Mouse (Mus musculus) intestine, embryonic 15.5 days (tissue): Measurements from ENCODE around the gene AI854703. TPM values are rescaled to one million over a fixed set of nuclear protein-coding genes. Genes with fewer than 3 reads are reported as not detected.
A peak's percentile ranks its signal among the peaks of the same experiment; 100 is the strongest.

Experiments
- ATAC-seq: fragments of 200-750 bp; cut with Nextera tagmentation; 2 replicates; pipeline ENCODE4 v1.8.0; 2017; ENCODE audit warnings: moderate TSS enrichment, moderate library complexity
- H3K27ac ChIP-seq: fragments of 300-500 bp; sonication (generic); 2 replicates; pipeline ENCODE4 v1.5.1; 2015; ENCODE audit warnings: mild to moderate bottlenecking, inconsistent platforms
- H3K27me3 ChIP-seq: fragments of 300-500 bp; sonication (generic); replicated peaks from 2 replicates; pipeline ENCODE4 v1.6.1; 2015; ENCODE audit warnings: inconsistent platforms
- H3K36me3 ChIP-seq: fragments of 300-500 bp; sonication (generic); 2 replicates; pipeline ENCODE4 v1.6.1; 2015; ENCODE audit warnings: inconsistent platforms
- H3K4me1 ChIP-seq: fragments of 300-500 bp; sonication (generic); replicated peaks from 2 replicates; pipeline ENCODE4 v1.6.1; 2015; ENCODE audit warnings: inconsistent platforms
- H3K4me2 ChIP-seq: fragments of 300-500 bp; sonication (generic); replicated peaks from 2 replicates; pipeline ENCODE4 v1.6.1; 2015; ENCODE audit warnings: mild to moderate bottlenecking, inconsistent platforms
- H3K4me3 ChIP-seq: fragments of 300-500 bp; sonication (generic); replicated peaks from 2 replicates; pipeline ENCODE4 v1.5.1; 2015; ENCODE audit warnings: inconsistent platforms
- H3K9ac ChIP-seq: fragments of 300-500 bp; sonication (generic); 2 replicates; pipeline ENCODE4 v1.6.1; 2015; ENCODE audit warnings: inconsistent platforms
- H3K9me3 ChIP-seq: fragments of 300-500 bp; sonication (generic); 2 replicates; pipeline ENCODE4 v1.6.1; 2016; ENCODE audit warnings: inconsistent platforms
- WGBS: fragments of 180-500 bp; shearing (Covaris S2); methylation state at CpG from one replicate; pipeline ENCODE4 v1.1.7; 2015; 5-methylcytosine and 5-hydroxymethylcytosine counted together
- polyA plus RNA-seq: library from polyadenylated mRNA; unstranded; fragments of >200 nt; fragmentation: Nextera tagmentation; extraction: Ambion mirVana; gene quantifications from 2 replicates; pipeline ENCODE4 v1.2.1, GENCODE M21; 2015

Gene AI854703
- polyA plus RNA-seq = 0.89 and 1.2 TPM in 2 replicates

DNA sequence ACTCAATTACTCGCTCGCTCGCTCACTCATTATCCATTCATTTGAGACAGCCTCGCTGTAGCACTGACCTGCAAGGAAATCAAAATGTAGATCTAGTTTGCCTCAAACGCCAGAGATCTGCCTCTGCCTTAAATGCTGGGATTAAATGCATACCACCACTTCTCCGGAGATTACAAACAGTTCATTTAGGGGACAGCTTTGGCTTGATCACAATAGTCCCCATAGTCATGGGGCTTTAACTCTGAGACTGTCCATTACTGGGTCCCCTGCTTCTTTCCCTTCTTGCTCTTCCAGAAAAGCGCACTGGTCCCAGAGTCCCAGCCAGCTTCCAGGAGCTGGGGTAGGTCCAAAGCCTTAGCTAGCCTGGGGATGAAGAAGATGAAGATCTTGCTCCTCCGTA is at the start of gene AI854703:
Gene AI854703 (plus strand): TSS at position 301 of the 400 bp plus-strand sequence.
- peaks cover 22% of the 10 kb centered on the region for H3K27me3 ChIP-seq
- H3K9ac ChIP-seq = peak within 1 kb of the TSS; percentile 47
- H3K27ac ChIP-seq = no peak within 1 kb of the TSS
- WGBS = 36% methylated on average over 8 of the region's 8 CpGs
- H3K4me3 ChIP-seq = peak within 1 kb of the TSS; percentile 47
- H3K4me2 ChIP-seq = peak within 1 kb of the TSS; percentile 91
- no peaks in the 10 kb centered on the region for H3K9me3 ChIP-seq
- ATAC-seq = no peak
- no peaks in the 10 kb centered on the region for H3K36me3 ChIP-seq
- peaks cover 15% of the 10 kb centered on the region; the same call in 1 of the 2 replicates for H3K4me1 ChIP-seq

DNA sequence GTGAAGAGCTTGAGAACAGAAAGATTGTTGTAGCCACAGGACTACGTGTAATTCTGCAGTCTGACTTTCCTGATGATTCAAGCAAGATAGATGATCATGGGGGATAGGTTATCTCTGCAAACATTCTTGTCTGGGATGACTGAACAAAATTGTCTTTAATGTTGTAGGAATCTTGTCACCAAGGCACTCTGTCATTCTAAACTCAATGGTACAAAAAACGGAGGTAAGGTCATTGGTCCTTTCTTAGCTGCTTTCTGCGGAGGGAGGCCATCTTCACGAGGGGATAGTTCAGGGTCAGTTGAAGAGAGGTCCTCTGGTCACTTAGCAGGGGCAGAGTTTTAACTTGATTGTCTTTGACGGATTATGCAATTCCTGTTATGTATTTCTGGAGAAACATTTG is 47.8 kb upstream of the AI854703 start:
- no peak overlapping the region for H3K4me2 ChIP-seq

DNA sequence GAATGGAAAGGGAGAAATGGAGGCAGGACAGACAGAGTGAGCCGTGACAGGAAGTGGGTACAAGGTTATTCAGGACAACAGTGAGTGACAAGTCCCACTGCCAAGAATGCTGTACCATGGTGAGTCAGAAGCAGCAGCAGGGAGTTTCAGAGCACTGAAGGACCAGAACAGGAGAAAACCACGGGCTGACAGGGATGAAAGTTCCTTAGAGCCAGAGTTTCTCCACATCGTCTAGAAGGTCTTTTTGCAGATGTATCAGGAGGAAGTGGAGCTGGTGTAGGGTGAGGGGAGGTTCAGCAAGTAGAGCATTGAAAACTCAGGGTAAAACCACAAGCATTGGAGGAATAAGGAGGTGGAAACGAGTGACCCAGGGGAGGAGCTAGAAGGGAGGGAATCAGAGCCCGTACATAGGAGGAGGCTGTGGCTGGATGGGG is 47.3 kb upstream of the AI854703 start:
- 25% methylated on average over 5 of the region's 5 CpGs for WGBS
- H3K4me1 ChIP-seq = peaks cover 6% of the 10 kb centered on the region; the same call in 1 of the 2 replicates
- H3K4me2 ChIP-seq = peak overlapping the region; percentile 22; the same call in 1 of the 2 replicates
- H3K27me3 ChIP-seq = no peaks in the 10 kb centered on the region
- H3K9ac ChIP-seq = peak overlapping the region; percentile 8; the same call in 1 of the 2 replicates
- peak overlapping the region; percentile 72 for H3K27ac ChIP-seq
- no peaks in the 10 kb centered on the region for H3K9me3 ChIP-seq
- no peaks in the 10 kb centered on the region for H3K36me3 ChIP-seq
- peak; percentile 63 for ATAC-seq
- no peak overlapping the region for H3K4me3 ChIP-seq

More for the DNA sequence above, 47.8 kb upstream of the AI854703 start:
- H3K4me3 ChIP-seq = no peak overlapping the region
- no peak overlapping the region for H3K9ac ChIP-seq
- peaks cover 6% of the 10 kb centered on the region; the same call in 1 of the 2 replicates for H3K4me1 ChIP-seq
- WGBS = 46% methylated on average over 5 of the region's 5 CpGs
- H3K9me3 ChIP-seq = no peaks in the 10 kb centered on the region
- no peaks in the 10 kb centered on the region for H3K36me3 ChIP-seq
- no peak for ATAC-seq
- H3K27ac ChIP-seq = no peak overlapping the region
- no peaks in the 10 kb centered on the region for H3K27me3 ChIP-seq

DNA sequence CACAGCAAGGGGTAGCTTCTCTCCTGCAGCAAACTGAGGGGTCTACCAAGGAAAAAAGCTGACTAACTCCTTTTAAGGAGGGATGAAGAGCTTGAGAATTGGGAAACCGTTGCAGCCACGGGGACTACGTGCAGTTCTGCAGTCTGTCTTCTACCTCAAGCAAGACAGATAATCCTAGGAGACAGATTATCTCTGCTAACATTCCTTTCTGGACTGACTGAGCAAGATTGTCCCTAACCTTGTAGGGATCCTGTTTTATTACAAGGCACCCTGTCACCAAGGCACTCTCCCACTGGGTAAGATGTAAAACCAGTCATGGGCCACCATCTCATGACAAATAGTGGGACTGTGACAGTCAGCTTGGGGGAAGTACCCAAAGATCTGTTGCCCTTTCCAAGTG is 45.3 kb upstream of the AI854703 start:
- Histone ChIP-seq H3K27ac (no peak overlapping the region), H3K9ac (no peak overlapping the region), H3K4me2 (no peak overlapping the region), H3K36me3 (no peaks in the 10 kb centered on the region), H3K9me3 (no peaks in the 10 kb centered on the region), H3K4me1 (peaks cover 6% of the 10 kb centered on the region; the same call in 1 of the 2 replicates), H3K4me3 (no peak overlapping the region), H3K27me3 (no peaks in the 10 kb centered on the region)
- WGBS = 37% methylated on average over 3 of the region's 3 CpGs
- no peak for ATAC-seq

DNA sequence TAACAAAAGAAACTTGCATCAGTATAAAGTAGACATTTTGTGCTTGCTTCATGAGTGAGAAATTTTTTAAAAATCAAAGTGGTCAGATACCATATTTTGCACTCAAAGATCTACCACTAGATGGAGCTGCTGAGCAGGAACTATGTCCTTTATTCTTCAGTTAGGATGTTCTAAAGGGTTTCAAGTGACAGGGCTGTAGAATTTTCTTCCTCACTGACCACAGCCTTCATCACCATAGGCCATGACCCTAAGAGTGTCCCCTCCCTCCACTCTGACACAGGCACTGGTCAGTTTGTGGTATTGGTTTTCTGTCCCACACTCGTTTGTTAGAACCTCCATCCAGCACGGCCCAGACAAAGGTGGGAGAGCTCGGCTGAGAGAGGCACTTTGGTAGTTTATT is 44.5 kb upstream of the AI854703 start:
- Histone ChIP-seq H3K9ac (no peak overlapping the region), H3K27ac (no peak overlapping the region), H3K9me3 (no peaks in the 10 kb centered on the region), H3K4me1 (peaks cover 6% of the 10 kb centered on the region; the same call in 1 of the 2 replicates), H3K4me2 (no peak overlapping the region), H3K4me3 (no peak overlapping the region), H3K27me3 (no peaks in the 10 kb centered on the region), H3K36me3 (no peaks in the 10 kb centered on the region)
- peak; percentile 39; the same call in 1 of the 2 replicates for ATAC-seq
- WGBS = 76% methylated on average over 3 of the region's 3 CpGs

DNA sequence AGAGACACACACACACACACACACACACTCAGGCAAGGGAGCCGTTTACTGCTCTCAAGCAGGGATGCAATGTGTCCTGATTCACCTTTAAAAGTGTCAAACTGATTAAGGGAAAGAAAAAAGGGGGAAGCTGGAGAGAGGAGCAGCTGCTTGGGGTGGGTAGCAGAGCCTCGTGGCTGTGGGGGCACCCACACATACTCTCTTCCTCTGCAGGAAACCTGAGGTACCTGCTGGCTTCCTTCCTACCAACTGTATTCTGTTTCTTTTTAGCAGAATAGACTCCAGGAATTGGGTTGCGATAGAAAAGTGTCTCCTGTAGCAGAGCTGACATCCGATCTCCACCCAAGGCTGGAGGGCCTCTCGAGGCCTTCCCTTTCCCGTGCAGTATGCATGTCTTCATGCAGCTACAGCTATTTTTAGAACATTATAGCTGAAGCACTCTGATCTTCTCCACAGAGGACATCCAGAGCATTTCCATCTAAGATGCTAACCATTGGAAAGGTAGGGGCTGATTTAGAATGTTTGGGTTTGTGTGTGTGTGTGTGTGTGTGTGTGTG is 37.3 kb upstream of the AI854703 start, which contains the start of gene Gm45021:
Gene Gm45021 (plus strand): TSS at position 417 of the 557 bp plus-strand sequence.
- Histone ChIP-seq H3K27me3 (no peaks in the 10 kb centered on the region), H3K4me2 (no peak within 1 kb of the TSS), H3K27ac (no peak within 1 kb of the TSS), H3K9me3 (no peaks in the 10 kb centered on the region), H3K36me3 (no peaks in the 10 kb centered on the region), H3K9ac (no peak within 1 kb of the TSS; the same call in 1 of the 2 replicates), H3K4me3 (no peak within 1 kb of the TSS), H3K4me1 (peaks cover 8% of the 10 kb centered on the region)
- 41% methylated on average over 6 of the region's 6 CpGs for WGBS
- no peak for ATAC-seq

DNA sequence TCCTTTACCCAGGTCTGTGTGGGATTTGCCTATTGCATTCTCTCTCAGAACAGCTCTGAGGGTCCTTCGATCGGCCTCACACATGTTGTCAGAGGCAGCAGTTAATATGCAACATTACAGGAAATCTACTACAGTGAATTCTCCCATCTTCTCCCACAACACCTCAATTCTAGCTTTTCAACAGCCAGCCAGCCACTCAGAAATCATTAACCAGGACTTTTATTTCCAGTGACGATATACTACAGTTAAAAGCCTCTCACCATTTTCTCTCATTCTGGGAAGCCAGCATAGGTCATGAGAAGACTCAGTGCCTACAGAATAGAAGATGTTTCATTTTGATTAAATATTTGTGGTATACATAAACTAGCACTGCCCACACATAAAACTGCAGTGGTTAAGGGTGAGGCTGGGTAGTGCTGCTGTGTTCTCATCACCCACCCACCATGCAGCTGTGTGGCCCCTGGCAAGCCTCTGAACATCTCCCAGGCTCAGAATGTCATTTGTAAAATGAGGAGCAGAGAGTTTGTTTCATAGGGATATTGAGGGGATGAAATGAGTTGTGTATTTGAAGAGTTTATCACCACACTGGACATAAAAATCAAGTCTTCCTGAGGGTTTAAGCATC is 35.2 kb upstream of the AI854703 start:
- ATAC-seq = no peak
- H3K27ac ChIP-seq = no peak overlapping the region

DNA sequence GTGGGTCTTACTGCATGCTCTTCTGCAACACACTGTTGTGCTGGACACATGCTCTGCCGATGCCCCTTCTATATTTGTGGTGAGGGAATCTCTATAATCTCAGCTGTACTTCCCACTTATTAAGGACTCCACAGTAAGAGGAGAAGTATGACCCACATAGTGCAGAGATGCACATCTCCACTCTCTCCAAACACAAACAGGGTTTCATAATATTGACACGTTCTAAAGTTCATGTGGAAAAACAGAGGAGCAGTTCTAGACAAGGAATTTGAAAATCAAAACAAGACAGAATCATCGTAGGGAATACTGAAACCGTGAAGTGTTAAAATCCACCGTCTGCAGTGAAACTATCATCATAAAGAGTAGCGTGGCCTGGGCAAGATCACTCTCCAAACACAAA is 34.7 kb upstream of the AI854703 start:
- peaks cover 12% of the 10 kb centered on the region for H3K4me1 ChIP-seq
- H3K36me3 ChIP-seq = peaks cover 17% of the 10 kb centered on the region
- no peaks in the 10 kb centered on the region for H3K27me3 ChIP-seq
- H3K4me2 ChIP-seq = no peak overlapping the region
- no peak overlapping the region for H3K9ac ChIP-seq
- peaks cover 8% of the 10 kb centered on the region for H3K9me3 ChIP-seq
- no peak overlapping the region for H3K27ac ChIP-seq
- WGBS = 81% methylated on average over 6 of the region's 6 CpGs
- no peak for ATAC-seq
- H3K4me3 ChIP-seq = no peak overlapping the region

More for the DNA sequence above, 35.2 kb upstream of the AI854703 start:
- H3K9me3 ChIP-seq = peaks cover 4% of the 10 kb centered on the region; the same call in 1 of the 2 replicates
- H3K9ac ChIP-seq = no peak overlapping the region
- no peak overlapping the region for H3K4me3 ChIP-seq
- 79% methylated on average over 3 of the region's 3 CpGs for WGBS
- H3K36me3 ChIP-seq = peaks cover 12% of the 10 kb centered on the region
- no peaks in the 10 kb centered on the region for H3K27me3 ChIP-seq
- peaks cover 12% of the 10 kb centered on the region for H3K4me1 ChIP-seq
- H3K4me2 ChIP-seq = no peak overlapping the region

DNA sequence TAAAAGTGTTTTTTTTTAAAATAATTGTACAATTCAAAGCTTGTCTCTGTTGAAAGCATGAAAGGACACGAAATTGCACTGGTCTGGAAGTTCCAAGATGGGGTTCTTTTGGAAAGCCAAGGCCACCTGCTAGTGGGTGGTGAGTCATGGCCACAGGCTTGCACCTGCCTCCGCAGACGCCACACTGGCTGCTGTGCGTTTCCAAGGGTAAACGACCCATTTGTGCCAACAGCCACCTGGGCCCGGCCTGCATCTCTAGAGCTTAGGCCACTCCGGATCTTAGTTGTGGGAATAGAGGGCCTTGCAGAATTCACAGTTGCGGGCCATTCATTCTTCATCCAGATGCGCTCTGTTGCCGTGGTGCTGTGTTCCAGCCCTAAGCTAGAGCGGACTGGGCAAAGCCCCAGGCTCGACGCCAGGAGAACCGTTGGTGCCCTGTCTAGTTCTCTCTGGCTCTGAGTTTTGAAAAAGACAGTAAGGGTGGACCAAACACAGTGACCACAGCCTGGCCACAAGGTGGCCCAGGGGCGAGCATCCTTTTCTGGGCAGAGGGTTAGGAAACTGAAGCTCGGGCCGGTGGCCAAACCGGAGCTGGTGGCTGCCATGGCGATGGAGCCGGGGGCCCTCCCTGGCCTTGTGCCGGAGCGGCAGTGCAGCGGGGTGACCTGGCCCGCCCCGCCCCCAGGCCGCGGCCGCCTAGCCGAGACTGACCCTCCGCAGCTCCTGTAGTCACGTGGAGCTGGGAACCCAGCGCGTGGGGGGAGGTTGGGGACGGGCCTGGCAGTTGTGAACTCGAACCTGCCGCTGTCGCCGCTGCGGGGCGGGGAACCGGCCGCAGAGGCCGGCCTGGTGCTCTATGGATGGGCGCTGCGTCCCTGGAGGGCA is 33.2 kb upstream of the AI854703 start, which contains the start of the genes Repin1 and Gm44965:
Gene Repin1 (plus strand): TSS at position 726 of the 885 bp plus-strand sequence.
Gene Gm44965 (plus strand): TSS at position 784 of the 885 bp plus-strand sequence.
- 6% methylated on average over 45 of the region's 45 CpGs for WGBS
- Histone ChIP-seq H3K36me3 (peaks cover 32% of the 10 kb centered on the region), H3K27me3 (no peaks in the 10 kb centered on the region), H3K4me1 (peaks cover 12% of the 10 kb centered on the region), H3K4me2 (peak within 1 kb of the TSS; percentile 89), H3K4me3 (peak within 1 kb of the TSS; percentile 91), H3K9me3 (peaks cover 16% of the 10 kb centered on the region), H3K27ac (peak within 1 kb of the TSS; percentile 86), H3K9ac (peak within 1 kb of the TSS; percentile 88)
- peak; percentile 94 for ATAC-seq

DNA sequence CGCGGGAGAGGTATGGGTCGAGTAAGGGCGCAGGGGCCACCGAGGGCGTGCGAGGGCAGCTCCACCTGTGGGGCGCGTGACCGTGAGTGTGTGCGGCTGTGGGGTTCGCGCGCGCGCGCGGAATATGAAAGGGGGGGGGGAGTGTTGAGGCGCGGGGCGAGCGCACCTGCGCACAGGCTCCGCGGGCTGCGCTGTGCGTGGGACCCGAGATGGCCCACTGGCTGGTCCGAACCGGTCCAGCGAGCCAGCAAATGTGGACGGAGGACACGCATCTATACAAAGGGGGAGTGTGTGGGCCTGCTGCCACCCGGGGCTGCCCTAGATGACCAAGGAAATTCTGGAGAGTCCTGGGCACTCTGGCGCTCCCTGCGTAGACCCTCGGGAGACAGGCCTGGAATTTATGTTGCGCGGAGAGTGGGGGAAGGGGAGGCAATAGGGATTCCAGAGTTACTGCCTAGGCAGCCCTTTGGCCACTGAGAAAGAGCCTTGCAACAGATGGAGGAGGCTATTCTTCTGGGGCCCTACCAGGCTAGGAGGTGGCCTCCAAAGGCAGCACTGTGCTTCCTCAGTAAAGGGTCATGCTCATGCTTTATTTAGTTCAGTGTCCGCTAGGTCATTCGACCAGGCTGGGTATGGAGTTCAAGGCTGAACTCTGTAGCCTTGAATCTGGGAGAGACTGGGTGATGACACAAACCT is 32.4 kb upstream of the AI854703 start:
- Histone ChIP-seq H3K9me3 (peaks cover 16% of the 10 kb centered on the region), H3K27me3 (no peaks in the 10 kb centered on the region), H3K4me2 (peak overlapping the region; percentile 89), H3K4me3 (peak overlapping the region; percentile 91), H3K9ac (peak overlapping the region; percentile 88), H3K27ac (peak overlapping the region; percentile 86), H3K4me1 (peaks cover 10% of the 10 kb centered on the region), H3K36me3 (peaks cover 39% of the 10 kb centered on the region)
- peak; percentile 69 for ATAC-seq
- 2% methylated on average over 37 of the region's 41 CpGs for WGBS

DNA sequence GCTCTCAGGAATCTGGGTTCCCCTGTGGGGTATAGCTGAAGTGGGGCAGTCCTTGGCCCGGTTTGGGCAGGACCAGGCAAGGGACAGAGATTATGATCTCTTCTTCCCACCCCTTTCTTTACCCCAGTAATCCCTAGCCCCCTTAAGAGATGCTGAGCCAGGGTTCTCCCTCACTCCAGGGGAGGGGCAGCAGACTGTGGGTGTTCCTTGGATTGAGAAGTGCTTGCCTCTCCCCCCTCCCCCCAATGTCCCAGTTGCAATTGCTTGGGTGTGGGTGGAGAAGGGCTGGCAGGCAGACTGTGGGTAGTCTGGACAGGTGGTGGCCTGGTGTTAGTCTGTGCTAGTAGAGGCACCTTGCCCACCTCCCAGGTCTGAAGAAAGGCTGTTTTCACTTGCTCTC is 31.3 kb upstream of the AI854703 start:
- peaks cover 9% of the 10 kb centered on the region for H3K4me1 ChIP-seq
- 58% methylated on average over 1 of the region's 1 CpGs for WGBS
- ATAC-seq = no peak
- H3K4me3 ChIP-seq = peak overlapping the region; percentile 91
- no peaks in the 10 kb centered on the region for H3K27me3 ChIP-seq
- peaks cover 16% of the 10 kb centered on the region for H3K9me3 ChIP-seq
- peaks cover 44% of the 10 kb centered on the region for H3K36me3 ChIP-seq
- H3K4me2 ChIP-seq = peak overlapping the region; percentile 89
- H3K27ac ChIP-seq = no peak overlapping the region
- no peak overlapping the region for H3K9ac ChIP-seq
